Mouse (Mus musculus) megakaryocyte, adult 5-6 weeks (primary cell): ENCODE results near the gene Abtb2. TPM values are rescaled to one million over a fixed set of nuclear protein-coding genes. Genes with fewer than 3 reads are reported as not detected.

Experiments
- ATAC-seq: 2 replicates; pipeline ENCODE4 v1.8.0; 2016; ENCODE audit warnings: mild to moderate bottlenecking, inconsistent platforms; ENCODE audit not compliant: poor library complexity, severe bottlenecking
- total RNA-seq, 2 experiments: library from RNA; stranded (forward) in 1 of 2; stranded (reverse) in 1 of 2; fragments of 153-499, 151-499 nt in 1 of 2; fragments of 221-1000, 200-1000 nt in 1 of 2; gene quantifications; 2 replicates each; pipeline versions ENCODE4 v1.2.3 to v1.2.4; 2015 to 2017

Abtb2 gene
- total RNA-seq, 2 experiments from 2014 or later = 3.8 TPM

DNA sequence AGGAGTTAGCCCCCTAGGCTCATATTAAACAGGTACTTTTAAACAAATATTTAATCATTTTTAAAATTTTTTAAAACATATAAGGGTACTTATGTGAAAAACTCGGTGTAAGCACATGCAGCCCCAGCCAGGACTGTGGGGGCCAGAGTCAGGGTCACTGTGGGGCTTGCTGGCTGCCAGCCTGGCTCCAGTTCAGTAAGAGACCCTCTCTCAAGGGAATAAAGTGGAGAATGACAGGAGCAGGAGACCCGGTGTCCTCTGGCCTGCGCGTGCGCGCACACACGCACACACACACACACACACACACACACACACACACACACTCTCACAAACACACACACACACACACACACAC is 153.2 kb downstream of the Abtb2 start:
- no peak for ATAC-seq

DNA sequence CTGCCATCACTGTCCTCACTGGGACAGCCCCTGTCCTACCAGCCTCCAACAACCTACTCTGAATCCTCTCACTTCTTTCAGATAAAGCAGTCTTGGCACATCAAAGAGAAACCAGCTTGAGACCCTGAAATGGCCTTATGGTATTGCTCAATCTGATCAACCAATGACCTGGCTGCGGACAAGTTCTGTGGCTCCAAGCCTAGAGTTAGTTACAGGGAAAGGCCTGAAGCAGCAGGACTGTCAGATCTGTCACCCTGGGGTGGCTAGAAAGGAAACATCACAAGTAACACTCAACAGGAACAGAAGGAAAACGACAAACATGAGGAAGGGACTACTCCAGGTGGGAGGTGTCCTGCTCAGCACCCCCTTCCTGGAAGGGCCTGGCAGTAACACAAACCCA is 158.4 kb downstream of the Abtb2 start:
- ATAC-seq = no peak

DNA sequence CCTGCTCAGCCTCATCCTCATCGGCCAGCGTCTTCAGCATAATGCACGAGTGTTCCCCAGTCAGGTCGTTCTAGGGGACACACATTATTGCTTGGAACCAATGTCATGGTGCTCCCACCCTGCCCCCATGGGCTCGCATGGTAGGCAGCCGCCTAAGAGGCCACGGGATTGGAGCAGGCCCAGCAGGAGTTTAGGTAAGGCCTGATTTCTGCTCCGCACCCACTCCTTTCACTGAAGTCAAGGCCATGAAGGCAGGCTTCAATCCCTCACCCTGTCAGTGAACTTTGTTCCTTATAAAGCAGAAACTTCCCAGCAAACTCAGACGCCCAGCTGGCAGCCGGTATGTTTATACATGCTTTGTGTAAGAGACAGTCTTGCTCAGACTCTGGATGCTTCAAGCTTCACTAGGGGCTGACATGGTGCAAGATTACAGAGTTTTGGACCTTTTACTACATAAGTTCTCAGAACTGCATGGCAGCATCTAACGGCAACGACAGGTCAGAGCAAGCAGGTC is 162.0 kb downstream of the Abtb2 start:
- ATAC-seq = no peak

DNA sequence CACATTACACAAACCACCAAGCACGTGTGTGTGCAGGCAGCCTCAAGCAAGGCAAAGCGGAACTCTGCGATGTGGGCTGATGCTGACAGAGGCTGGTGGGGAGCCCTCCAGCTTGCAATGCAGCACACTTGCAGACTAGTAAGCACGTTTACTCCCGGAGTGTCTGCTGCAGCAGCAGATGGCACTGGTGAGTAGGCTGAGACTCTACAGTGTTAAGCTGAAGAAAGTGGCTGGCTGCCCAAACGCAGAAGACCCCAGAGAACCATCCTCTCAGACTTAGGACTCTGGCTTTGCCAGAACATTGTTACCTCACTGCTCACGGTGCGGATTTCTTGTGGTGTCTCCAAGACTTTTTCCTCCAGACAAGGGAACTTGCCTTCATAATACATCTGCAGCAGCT is 164.9 kb downstream of the Abtb2 start:
- no peak for ATAC-seq

DNA sequence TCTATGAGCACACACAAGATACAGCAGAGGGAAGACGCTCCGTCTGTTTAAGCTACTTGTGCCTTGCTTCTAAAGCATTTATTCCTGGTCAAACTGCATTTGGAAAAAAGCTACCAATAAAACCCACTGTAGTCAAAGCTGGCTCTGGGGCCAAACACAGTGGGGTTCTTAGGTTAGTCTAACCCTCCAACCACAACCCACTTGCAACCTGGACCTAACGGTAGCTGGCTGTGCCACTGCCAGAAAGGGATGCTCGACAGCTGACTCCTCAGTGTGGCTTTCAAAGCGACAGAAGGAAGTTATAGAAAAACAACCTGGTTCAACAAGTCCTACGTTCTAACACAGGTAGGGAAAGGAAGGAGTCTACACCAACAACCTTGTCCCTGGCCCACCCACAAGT is 165.3 kb downstream of the Abtb2 start:
- ATAC-seq = no peak

DNA sequence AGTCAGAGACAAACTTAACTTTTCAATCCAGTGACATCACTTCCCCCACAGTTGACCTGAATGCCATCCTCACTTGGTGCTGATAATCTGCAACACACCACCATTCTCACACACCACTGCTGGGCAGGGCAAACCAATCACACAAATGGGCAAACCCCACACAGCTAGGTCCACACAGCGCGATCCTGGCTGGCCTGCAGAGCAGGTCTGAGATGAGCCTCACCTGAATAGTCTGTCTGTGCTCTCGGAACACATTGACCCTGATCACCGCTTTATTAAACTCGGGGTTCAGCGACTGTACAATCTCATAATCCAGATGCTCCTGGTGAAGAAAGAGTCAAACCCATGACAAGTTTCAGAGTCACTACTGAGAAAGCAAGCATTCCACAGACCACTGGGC is 176.7 kb downstream of the Abtb2 start:
- no peak for ATAC-seq

DNA sequence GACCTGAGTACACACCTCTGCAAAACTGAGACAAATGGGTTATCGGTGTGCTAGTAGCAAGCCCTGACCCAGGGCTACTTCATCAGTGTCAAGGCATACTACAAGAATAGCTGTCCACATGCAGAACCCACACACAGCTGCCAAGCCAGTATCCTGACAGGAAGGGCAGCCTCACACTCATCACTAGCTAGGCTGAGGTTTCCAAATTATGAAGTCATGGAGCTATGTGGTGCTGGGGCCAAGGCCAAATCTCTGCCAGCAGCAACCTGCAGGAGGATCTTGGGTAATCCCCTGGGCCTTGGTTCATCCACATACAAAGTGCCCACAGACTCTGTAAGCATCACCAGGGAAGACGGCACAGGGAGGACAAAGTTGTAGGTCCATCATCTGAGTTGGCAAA is 177.4 kb downstream of the Abtb2 start:
- ATAC-seq = no peak

DNA sequence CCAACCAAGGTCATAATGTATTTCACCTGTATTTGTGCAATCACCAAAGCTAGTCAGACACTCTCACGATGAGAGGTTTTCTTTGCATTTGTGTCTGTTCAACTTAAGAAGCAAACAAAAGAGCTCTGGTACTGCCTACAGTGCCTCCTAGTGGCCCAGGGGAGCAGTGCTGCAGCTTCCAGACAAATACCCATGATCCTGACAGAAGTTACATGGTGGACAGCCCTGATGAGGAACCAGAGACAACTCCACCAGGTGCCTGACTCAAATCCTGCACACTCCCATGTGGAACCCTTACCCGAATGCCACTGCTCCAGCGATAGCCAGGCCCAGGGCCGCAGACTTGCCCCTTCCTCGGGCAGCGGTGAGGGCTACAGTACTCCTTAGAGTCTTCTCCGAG is 177.9 kb downstream of the Abtb2 start:
- ATAC-seq = peak; percentile 93

DNA sequence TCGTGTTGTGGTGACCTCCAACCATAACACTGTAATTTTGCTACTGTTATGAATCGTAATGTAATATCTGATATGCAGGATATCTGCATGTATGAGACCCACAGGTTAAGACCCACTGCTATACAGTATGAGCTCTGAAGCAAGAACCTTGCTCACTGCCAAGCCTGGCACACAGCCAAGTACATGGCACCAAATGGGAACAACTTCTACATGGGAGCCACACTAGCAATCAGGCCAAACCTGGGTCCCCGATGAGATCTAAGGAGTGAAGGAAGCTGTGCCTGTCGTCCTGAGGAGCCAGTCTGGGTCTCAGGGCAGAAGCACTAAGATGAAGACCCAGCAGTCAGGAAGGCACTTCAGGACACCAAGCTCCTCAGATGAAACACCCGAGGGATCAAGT is 179.4 kb downstream of the Abtb2 start:
- no peak for ATAC-seq

DNA sequence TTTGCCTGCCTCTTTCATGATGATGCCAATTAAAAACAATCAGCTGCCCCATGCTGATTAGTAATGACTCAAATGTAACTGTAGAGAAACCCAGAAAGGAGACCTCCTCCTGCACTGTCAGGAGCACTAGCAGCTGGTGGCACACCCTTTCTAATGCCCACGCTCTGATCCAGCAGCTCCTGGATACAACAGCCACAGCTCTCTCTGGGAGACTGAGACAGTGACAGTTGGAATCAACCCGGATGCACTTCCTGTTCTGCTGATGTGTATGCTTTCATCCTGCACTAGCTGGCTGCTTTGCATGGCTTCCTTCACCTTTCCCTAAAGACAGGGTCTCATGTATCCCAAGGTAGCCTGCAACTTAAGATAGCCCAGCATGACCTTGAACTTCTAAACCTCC is 180.0 kb downstream of the Abtb2 start:
- ATAC-seq = no peak

DNA sequence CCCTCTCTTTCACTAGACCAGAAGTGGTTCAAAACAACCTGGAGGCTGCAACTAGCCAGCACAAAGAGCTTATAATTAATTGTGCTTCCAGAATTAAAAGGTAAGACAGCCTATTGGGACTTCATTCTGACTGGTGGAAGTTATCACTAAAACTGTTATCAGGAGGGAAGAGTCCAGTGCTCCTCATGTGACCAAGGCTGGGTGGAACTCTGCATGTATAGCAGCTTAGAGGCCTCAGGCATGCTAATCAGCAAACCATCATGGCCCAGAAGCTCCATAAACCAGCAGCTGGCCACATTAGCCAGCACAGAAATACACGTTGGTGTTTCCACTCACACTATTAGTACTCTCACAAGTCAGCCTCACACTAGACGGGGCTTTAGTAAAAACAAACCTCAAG is 180.7 kb downstream of the Abtb2 start:
- no peak for ATAC-seq

DNA sequence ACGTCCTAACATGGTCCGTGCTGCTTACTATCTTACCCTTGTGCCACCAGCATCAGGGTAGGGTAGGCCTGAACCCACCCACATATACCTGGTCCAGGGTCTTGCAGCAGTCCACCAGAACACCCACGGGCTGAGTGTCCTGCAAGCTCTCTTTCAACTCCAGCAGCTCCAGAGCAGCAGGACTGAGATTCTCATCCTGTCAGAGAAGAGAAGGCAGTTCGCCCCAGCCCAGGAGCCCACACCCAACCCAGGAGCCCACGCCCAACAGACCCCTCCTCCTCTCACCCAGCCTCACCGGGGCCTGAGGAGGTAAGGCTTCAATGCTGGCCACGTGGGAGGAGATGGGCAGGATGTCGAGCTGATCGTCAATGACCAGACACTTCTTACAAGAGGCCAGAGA is 181.8 kb downstream of the Abtb2 start:
- ATAC-seq = no peak

DNA sequence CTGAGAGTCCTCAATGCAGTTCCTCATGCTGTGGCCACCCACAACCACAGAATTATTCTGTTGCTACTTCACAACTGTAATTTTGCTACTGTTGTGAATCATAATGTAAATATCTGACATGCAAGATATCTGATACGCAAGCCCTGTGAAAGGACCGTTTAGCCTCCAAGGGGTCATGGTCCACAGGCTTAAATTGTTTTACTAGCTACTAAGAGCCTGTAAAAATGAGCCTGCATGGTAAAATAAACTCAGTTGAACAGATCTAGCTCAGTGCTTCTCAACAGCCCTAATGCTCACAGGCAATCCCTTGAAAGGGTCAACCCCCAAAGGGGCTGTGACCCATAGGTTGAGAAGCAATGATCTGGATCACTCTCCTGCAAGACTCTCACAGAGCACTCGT is 183.0 kb downstream of the Abtb2 start:
- ATAC-seq = no peak

DNA sequence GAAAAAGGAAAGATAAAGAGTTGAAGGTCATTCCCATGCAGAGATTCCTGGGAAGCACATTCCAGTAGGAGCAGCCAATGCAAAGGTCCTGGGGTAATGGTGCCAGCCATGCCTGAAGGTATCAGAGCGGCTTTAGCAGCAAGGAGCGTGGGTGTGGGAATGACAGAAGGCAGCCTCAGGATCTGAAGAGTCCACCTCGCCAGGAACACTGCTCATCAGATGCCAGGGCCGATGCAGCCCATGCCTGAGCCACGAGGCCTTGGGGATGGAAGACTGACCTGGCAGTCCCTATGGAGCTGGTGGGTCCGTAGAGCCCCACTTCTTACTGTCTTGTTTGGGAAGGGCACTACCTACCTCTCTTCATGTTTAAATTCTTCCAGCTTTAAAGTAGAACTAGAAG is 185.7 kb downstream of the Abtb2 start:
- no peak for ATAC-seq

DNA sequence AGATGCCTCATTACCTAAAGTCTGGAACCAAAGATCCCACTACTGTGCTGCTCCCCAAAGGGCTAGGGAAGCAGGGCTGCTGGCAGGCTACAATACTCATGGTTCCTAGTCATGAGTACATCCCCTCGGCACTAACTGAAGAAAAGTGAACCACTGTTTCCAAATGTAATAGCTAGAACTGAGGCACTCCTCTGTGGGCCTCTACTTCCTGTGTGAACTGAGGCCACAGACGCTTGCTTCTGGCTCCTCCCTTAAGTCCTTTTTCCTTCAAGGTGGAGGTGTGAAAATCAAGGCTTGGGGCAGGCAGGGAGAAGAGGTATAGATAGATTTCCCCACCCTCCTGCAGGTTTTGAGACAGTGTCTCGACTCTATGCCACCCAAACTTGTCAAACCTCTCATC is 188.5 kb downstream of the Abtb2 start:
- ATAC-seq = 0 out of 2 replicates have a peak, but pooled peaks have one; percentile 18

DNA sequence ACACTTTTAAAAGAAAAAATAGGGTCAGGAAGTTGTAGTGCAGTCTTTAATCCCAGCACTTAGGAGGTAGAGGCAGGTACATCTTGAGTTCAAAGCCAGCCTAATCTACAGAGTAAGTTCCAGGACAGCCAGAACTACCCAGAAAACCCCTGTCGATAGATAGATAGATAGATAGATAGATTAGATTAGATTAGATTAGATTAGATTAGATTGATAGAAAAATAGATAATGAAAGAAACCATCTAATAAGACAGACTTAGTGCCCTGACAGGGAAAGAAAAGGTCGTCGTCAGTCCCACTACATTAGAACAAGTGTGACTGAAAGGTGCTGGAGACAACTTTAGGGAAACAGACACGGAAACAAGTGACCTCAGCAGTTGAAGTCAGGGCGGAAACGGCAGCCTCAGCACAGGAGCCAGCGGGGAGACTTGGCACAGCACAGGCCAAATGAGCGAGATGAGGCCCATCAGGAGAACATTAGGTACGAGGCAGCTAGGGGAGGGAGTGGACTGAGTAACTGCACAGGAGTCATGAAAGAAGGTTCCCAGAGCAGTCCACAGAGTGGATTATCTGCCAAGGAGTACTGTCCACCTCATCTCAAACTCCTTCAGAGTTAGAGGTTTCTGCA is 189.5 kb downstream of the Abtb2 start:
- no peak for ATAC-seq

DNA sequence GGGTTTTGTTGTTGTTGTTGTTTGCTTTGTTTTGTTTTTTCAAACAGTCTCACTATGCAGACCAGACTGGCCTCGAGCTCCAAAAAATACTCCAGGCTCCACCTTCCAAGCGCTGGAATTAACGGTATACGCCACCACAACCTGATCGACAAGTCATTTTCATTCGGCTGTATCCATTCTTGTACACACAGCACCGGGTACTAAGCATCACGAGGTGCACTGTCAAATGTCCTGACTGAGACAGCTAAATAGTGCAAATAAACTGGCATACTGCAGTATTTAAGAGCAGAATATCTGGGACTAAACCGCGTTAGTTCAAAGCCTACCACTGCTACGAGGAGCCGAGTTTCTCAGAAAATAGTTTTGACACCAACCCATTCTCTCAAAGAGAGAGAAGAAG is 194.3 kb downstream of the Abtb2 start:
- ATAC-seq = no peak

DNA sequence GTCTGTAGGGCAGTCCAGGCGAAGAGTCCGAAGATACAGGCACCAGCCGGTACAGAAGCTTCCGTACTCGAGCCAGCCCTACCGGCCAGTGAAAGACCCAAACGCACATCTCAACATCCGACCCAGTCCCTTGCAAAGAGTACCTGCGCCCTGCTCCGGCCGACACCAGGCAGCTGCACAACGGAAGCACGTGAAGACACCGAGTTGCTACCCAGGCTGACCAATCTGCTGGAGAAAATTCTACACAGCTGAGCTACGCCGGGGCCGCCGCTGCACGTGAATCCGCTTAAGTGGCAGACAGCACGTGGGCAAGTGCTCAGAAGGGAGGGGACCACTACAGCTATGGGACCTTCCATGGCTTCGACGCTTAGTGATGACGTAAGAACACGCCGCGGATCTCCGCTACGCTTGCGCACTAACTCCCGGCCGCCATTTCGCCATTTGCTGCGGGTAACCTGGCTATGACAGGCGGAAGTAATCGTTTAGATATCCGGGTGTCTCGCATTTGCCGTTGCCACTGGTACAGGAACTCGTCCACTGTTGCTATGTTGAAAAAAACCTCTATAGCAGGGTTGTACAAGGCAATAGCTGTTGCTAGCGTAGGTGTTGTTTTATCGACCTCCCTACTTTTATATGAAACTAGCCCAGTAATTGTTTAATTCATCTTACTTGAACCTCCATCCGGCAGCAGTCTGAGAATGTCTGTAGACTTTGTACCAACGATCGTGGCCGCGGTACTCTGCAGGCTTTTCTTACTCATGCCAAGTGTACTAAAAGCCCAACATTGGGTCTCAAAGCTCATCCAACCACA is 195.0 kb downstream of the Abtb2 start, which contains the start of gene Nat10:
Nat10 (minus strand) TSS at position 365 of the 811 bp plus-strand sequence.
- ATAC-seq = peak; percentile 97

DNA sequence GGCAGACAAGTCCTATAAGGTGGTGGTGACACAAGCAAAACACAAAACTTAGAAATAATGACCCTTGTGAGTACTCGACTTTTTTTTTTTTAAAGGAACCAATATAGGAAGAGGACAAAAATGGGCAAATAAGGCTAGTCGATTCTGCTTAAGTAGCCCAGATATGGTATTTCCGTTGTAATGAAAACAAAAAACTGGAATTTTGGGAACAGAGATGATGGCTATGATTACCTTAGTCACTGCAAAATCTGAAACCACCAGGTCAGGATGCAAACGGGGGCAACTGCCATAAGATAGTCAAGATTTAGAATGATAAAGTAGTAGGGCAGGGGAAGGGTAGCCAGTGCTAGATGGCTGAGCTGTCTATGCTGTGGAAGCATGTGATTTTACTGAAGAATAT is 195.9 kb downstream of the Abtb2 start:
- ATAC-seq = no peak

DNA sequence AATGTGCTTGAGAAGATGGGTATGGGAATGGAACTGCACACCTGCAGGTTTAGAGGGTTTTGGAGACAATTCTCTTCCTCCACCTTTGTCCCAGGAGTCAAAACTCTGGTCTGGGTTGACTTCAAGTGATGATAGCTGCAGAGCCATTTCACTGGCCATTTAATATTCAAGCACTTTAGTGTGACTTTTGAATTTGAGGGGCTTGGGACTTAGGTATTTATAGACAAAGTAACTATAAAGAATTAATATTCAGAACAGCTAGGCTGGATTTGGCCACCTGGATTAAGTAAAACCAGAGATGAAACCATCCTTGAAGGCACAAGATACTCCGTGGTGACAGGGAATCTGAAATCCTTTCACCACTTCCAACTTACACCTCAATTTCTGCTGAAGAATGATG is 196.4 kb downstream of the Abtb2 start:
- no peak for ATAC-seq
